Mouse (Mus musculus) small intestine, adult 2 months (tissue): ENCODE measurements around the gene Samd4.

Experiments used
- CTCF ChIP-seq: fragments of 200-500 bp; IDR thresholded peaks from 2 replicates; pipeline ENCODE4 v1.5.1; 2012; ENCODE audit warnings: low read depth, mild to moderate bottlenecking, control low read depth, inconsistent platforms, low read length, moderate library complexity, mixed read lengths; ENCODE audit not compliant: insufficient replicate concordance, insufficient read length; ENCODE audit errors: extremely low read depth
- POLR2A ChIP-seq: fragments of 200-500 bp; IDR thresholded peaks from 2 replicates; pipeline ENCODE4 v1.6.1; 2012; ENCODE audit warnings: low read depth, mild to moderate bottlenecking, control low read depth, inconsistent platforms, low read length, moderate library complexity

GRCm38 (mm10) chr14:47154303-47154702 is 271.6 kb downstream of the Samd4 start:
- TF ChIP-seq CTCF (no peak), POLR2A (no peak)
